Mouse (Mus musculus) CH12.LX (cell line): Measurements from ENCODE around the gene Gm28047.
"Not testable (repeated sequence)": the region's sequence is repeated elsewhere in the genome, so short reads cannot be mapped to it uniquely, and the experiment has no call there.

Experiments used
- CTCF ChIP-seq, 2 experiments: IDR thresholded peaks in 1 of 2; conservative IDR thresholded peaks in 1 of 2; 2 replicates each; pipeline ENCODE4 v1.5.1; 2011 to 2012; ENCODE audit warnings: low read depth in 2 of 2, low read length in 2 of 2, improper control_type of control experiment in 1 of 2, inconsistent platforms in 1 of 2, mild to moderate bottlenecking in 1 of 2, moderate library complexity in 1 of 2
- POLR2A ChIP-seq: IDR thresholded peaks from 2 replicates; pipeline ENCODE4 v1.6.1; 2011; ENCODE audit warnings: low read depth, mild to moderate bottlenecking, improper control_type of control experiment, low read length
- TCF12 ChIP-seq: IDR thresholded peaks from 2 replicates; pipeline ENCODE4 v1.6.1; 2014; ENCODE audit warnings: low read depth, mild to moderate bottlenecking, inconsistent platforms, low read length, improper control_type of control experiment

DNA sequence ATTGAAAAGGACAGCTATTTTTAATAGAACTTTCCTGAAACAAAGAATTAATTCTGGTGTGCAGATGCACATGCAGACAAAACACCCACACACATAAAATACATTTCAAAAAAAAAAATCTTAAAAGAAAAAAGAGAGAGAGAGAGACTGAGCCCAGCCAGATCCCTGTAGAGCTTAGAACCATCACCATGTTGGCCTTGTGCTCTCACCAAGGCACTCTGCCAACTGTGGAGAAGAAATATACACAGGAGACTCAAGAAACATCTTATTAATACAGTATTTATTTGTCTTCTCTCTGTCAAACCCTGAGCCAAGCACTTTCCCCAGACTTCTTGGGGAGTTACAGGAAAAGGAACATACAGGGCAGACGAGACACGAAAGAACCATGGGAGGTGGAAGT lies 37.7 kb upstream of the Gm28047 start:
- not testable (repeated sequence) for TF ChIP-seq CTCF (conservative IDR thresholded peaks at IDR 0.05 in 1 of 2, IDR thresholded peaks at IDR 0.05 in 1 of 2; ENCODE audit: low read depth in 2 of 2, low read length in 2 of 2); POLR2A; TCF12
